Mouse (Mus musculus) cortical plate, adult 2 months (tissue): ENCODE measurements at regions not wholly inside any gene's neighbourhood (a gene's known extent, or its start where the extent isn't known, plus 50 kb on each side); places are given as distances from the start of the nearest gene placed in this dataset.

ENCODE experiments used
- H3K27ac ChIP-seq: fragments of 200-500 bp; 2 replicates; pipeline ENCODE4 v1.5.1; 2012; ENCODE audit warnings: low read length, control low read depth, inconsistent platforms; ENCODE audit not compliant: insufficient read depth
- H3K4me1 ChIP-seq: fragments of 200-500 bp; 2 replicates; pipeline ENCODE4 v1.6.1; 2011; ENCODE audit warnings: low read length; ENCODE audit not compliant: control insufficient read depth, insufficient read depth
- H3K4me3 ChIP-seq: fragments of 200-500 bp; 2 replicates; pipeline ENCODE4 v1.5.1; 2011; ENCODE audit warnings: mild to moderate bottlenecking, low read length, control low read depth; ENCODE audit not compliant: insufficient read depth
- CTCF ChIP-seq: fragments of 200-500 bp; IDR thresholded peaks from 2 replicates; pipeline ENCODE4 v1.5.1; 2011; ENCODE audit warnings: mild to moderate bottlenecking, control low read depth, low read length; ENCODE audit not compliant: insufficient read depth; ENCODE audit errors: extremely low read depth
- POLR2A ChIP-seq: fragments of 200-500 bp; IDR thresholded peaks from 2 replicates; pipeline ENCODE4 v1.6.1; 2011; ENCODE audit warnings: mild to moderate bottlenecking, low read length, control low read depth; ENCODE audit not compliant: insufficient read depth; ENCODE audit errors: extremely low read depth

DNA sequence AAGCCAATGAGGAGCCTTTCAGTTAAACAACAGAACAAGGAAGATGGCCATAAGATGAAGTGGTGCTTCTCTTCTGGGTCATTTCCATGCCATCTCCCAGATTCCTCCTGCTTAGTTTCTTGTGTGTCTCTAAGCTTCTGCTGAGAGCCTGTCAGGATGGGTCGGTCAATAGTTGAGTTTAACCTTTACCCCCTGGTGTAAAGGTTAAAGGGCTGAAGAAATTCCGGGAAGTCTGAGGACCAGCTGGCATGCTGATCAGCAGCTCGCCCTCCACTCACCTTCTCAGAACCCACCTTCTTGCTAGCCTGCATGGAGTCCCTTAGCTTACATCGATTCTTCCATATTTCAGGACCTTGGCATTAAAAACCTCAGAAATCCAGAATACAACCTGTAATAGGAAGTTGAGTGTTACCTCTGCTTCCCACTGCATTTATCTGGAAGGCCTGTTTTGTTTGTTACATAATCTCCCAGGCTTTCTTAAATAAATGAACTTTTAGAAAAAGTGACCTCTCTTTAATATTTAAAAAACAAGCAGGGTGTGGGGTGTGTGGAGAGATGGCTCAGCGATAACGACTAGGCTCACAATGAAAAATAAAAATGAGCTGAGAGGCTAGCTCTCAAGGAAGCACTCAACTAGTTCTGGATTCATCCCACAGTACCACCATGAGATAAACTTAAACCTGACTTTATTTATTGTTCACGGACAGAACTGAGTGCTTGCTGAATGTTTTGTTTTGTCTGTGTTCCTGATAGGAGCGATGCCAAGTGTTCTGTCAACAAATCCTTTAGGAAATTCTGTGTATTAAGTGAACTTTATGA is 225.9 kb upstream of the Arrdc4 start:
- Histone ChIP-seq H3K27ac (no peak overlapping the region), H3K4me1 (no peaks in the 10 kb centered on the region), H3K4me3 (no peak overlapping the region)
- no peak for TF ChIP-seq CTCF
- no peak for TF ChIP-seq POLR2A

DNA sequence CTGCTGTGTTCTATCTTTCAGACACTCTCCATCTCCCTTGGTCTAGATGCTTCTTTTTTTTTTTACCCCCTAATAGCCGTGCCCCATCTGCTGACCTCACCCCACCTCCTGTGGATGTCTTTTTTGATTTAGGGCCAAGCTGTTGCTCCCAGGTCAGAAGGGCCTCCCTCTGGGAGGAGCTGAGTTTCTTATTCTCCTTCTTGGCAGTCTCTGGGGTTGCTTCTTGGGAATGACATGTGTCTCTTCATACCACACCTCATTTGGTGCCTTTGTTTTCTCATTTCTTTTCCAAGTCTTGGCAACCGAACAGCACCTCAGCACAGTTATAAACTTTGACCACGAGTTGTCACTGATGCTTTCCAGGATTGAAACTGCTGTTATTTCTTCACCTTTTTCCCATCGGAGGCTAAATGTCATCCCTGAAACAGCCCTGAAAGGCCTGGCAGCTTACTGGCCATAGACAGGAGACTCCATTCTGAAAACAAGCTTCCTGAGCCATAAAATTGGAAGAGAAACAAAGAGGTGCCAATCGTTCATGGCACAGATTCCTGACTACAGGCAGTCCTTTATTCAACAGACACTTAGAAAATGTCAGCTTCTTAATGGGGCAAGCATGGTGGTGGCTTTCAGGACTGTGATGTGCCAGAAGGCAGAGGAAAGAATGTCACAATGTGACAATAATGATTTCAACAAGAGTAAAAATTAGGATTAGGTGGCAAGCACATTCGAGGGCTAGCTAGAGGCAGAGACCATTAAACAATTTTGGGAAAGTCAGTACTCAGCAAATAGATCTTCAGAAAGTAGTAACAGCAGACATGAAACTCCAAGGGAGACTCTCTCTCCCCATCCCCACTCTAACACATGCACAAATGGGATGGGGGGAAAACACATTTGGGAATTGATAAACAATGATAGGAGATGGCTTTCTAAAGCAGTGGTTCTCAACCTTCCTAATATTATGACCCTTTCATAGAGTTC is 197.1 kb upstream of the Arrdc4 start:
- no peak overlapping the region for H3K27ac ChIP-seq
- TF ChIP-seq CTCF, result no peak
- TF ChIP-seq POLR2A, result no peak
- H3K4me3 ChIP-seq, result no peak overlapping the region
- H3K4me1 ChIP-seq, result no peaks in the 10 kb centered on the region

DNA sequence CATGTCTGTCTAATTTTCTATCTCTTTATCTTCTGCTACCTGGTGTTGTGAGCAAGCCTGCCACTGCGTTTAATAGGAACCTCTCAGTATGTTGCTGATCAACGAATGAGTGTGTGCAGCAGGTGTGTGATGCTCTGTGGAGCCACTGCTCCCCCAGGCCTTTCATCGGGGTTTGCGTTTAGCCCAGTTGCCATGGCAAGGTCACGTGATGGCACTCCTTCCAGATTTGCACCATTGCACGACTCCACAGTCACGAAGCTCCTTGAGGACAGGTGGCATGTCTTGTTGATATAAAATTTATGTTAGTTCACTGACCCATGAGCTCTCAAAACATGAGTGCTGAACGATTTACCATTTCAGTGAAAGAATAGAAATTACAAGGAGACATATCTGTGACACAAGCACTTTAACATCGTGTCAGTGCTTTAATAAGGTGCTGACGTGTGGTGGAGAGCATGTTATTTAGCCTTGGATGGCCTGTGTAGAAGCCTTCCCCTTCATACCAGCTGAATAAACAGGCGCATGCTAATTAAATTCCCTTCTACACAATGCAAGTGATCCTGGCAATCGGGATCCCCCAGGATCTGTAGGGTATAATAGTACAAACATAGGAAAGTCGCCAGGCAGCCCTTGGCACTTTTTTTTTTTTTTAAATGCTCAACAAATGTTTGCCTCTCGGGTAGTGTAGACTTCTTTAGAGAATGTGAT is 181.7 kb upstream of the Arrdc4 start:
- TF ChIP-seq CTCF (no peak), POLR2A (no peak)
- Histone ChIP-seq H3K4me1 (no peaks in the 10 kb centered on the region), H3K27ac (no peak overlapping the region), H3K4me3 (no peak overlapping the region)

DNA sequence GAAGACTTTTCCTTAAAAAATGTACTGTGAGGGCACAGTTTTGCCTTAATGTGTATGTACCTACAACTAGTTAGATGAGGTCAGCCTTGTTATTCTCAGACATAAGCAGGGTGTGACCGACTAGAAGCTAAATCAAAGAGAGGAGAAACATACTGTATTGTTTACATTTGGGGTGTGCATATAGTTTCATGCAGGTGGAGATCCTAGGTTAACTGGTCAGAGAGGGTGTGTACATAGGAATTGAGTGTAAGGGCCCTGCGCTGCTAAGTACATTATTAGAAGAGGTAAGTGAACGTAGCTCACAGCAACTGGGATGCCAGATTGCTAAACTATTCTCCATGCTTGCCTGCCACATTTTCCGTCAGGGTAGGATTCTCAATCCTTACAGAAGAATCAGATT is 180.6 kb upstream of the Arrdc4 start:
- Histone ChIP-seq H3K4me1 (no peaks in the 10 kb centered on the region), H3K27ac (no peak overlapping the region), H3K4me3 (no peak overlapping the region)
- no peak for TF ChIP-seq POLR2A

DNA sequence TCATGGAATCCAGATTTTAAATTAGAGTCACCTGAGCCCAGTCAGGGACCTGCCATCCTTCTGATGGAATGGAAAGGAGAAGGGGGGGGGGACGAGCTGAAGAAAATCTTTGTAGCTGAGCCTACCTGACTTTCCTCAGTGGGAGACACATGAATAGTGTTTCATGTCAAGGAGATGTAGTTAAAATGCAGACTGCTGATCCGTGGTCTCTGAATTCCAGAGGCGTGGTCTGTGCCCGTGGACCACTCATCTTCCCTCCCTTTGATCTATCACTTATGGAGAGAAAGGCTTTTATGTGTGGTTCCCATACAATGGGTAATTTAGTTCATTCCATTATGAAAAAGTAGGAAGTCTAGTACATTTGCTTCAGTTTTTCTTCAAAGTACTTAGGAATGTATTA is 176.6 kb upstream of the Arrdc4 start:
- TF ChIP-seq CTCF (no peak), POLR2A (no peak)
- no peak overlapping the region for H3K4me3 ChIP-seq
- no peaks in the 10 kb centered on the region for H3K4me1 ChIP-seq
- H3K27ac ChIP-seq, result no peak overlapping the region

DNA sequence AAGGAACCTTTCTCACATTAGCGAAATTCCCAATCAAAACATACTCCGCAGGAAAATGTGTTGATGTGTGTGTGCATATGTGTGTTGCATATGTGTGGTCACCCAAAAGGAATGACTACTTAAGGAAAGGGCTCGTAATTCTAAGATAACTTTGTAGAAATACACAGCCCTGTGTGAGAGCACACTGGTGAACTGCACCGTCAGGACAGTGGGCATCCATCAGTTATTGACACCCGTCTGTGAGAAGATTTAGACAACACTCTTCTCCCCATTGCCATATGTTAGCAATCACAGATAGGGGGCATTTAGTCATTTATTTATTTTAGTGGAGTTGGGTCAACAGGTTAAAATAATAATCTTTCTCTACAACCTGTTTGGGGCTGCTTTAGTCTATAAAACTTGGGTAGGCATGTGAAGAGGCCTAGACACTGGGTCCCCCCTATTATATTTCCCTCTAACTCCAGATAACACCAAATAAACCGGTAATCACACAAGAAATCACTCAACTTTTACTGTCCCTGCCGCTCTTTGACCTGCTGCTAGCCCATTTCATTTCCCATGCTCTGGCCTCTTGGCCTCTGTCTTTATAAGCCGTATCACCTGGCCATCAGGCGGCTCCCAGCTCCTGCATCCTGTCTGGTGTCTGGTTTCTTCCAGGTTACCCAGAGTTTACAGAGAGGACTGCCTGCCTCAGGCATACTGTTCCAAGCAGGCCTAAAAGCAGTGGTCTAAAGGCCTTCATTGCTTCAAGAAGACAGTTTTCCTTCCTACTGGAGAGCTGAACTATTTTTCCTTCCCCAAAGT is 169.8 kb upstream of the Arrdc4 start:
- Histone ChIP-seq H3K4me3 (no peak overlapping the region), H3K4me1 (no peaks in the 10 kb centered on the region), H3K27ac (no peak overlapping the region)
- TF ChIP-seq POLR2A (no peak), CTCF (no peak)

DNA sequence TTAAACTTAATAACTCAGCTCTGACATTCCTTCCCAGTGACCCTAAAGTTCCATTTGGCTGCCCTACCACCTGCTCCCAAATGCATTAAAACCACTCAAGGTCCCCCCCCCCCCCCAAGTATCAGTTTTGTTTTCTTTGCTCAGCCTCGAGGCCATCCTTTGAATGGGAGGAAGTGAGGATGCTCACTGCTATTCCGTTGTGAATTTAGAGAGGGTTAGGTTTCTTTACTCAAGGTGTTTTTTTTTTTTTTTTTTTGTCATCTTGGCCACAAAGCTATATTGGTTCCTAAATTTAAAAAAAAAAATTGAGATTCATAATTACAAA is 168.8 kb upstream of the Arrdc4 start:
- Histone ChIP-seq H3K4me3 (no peak overlapping the region), H3K27ac (no peak overlapping the region), H3K4me1 (no peaks in the 10 kb centered on the region)
- TF ChIP-seq CTCF (no peak), POLR2A (no peak)

DNA sequence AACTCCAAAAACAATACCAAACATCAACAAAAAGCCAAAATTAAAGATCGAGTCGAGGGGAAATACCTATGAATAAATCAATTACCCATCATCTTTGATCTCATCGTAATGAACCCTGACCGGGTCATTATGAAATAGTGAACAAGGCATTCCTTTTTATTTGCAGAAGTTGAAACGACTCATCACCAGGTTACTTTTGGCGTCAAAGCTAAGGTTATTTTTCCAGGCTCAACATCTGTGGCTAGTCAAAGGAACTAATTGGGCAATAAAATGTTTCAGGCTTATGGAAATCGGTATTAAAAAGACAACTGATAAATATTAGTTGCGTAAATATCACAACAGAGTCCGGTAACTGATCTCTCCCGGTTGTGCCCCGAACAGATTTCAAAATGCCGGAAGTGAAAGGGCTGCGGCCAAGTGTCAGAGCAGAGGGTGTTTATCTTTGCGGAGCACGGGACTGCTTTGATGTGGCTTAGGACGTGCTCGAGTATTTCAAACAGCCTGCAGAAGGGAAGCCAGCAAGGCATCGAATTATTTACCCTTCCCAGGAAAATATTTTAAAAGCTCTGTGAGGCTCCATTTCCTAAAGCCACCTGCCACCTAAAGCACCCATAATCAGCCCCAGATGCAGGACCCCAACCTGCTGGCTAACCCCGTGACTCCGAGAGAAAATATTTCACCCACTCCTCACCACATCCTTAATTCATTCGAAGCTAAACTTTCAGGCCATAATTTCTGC is 168.3 kb upstream of the Arrdc4 start:
- TF ChIP-seq CTCF, result no peak
- no peak for TF ChIP-seq POLR2A

More for the DNA sequence above, 168.3 kb upstream of the Arrdc4 start:
- Histone ChIP-seq H3K27ac (no peak overlapping the region), H3K4me3 (no peak overlapping the region), H3K4me1 (no peaks in the 10 kb centered on the region)
